Mouse (Mus musculus): ENCODE results near the gene Sat2. TPM values are rescaled to one million over a fixed set of nuclear protein-coding genes. Genes with fewer than 3 reads are reported as not detected.
A peak's percentile ranks its signal among the peaks of the same experiment; 100 is the strongest.

The Sat2 gene
- polyA plus RNA-seq, 1 experiment from 2014 or later: 11.5 TPM

- no peak for ATAC-seq
- Histone ChIP-seq H3K9ac (no peak overlapping the region), H3K27me3 (replicated peaks) (no peaks in the 10 kb centered on the region), H3K27ac (no peak overlapping the region), H3K4me3 (no peak overlapping the region), H3K9me3 (replicated peaks) (no peaks in the 10 kb centered on the region), H3K4me1 (peaks cover 45% of the 10 kb centered on the region), H3K4me2 (no peak overlapping the region), H3K36me3 (peaks cover 91% of the 10 kb centered on the region)
- 73% methylated on average over 5 of the region's 5 CpGs for WGBS (ENCODE audit: insufficient replicate concordance)
Observed at GRCm38 (mm10) chr11:69653399-69653798, 31.6 kb downstream of the Sat2 start.

- no peak overlapping the region for H3K9ac ChIP-seq
- 43% methylated on average over 9 of the region's 9 CpGs for WGBS (ENCODE audit: insufficient replicate concordance)
- H3K36me3 ChIP-seq: peaks cover 89% of the 10 kb centered on the region
- H3K4me2 ChIP-seq: no peak overlapping the region
- peaks cover 45% of the 10 kb centered on the region for H3K4me1 ChIP-seq
- no peak for ATAC-seq
- no peaks in the 10 kb centered on the region for H3K9me3 ChIP-seq (replicated peaks)
- no peak overlapping the region for H3K4me3 ChIP-seq
- peak overlapping the region; percentile 22; the same call in 1 of the 2 replicates for H3K27ac ChIP-seq
- H3K27me3 ChIP-seq (replicated peaks): no peaks in the 10 kb centered on the region
Observed at GRCm38 (mm10) chr11:69654760-69655159, 32.9 kb downstream of the Sat2 start.

- Histone ChIP-seq H3K27ac (peak within 1 kb of the TSS; percentile 34), H3K36me3 (peaks cover 88% of the 10 kb centered on the region), H3K4me2 (no peak within 1 kb of the TSS), H3K9ac (peak within 1 kb of the TSS; percentile 13; the same call in 1 of the 2 replicates), H3K4me1 (peaks cover 47% of the 10 kb centered on the region), H3K9me3 (replicated peaks) (no peaks in the 10 kb centered on the region), H3K27me3 (replicated peaks) (no peaks in the 10 kb centered on the region), H3K4me3 (no peak within 1 kb of the TSS)
- 42% methylated on average over 34 of the region's 34 CpGs for WGBS (ENCODE audit: insufficient replicate concordance)
- peak; percentile 63; the same call in 1 of the 2 replicates for ATAC-seq
Observed at GRCm38 (mm10) chr11:69655264-69656064, 33.6 kb downstream of the Sat2 start, which contains the start of gene Sox15. Sox15 (plus strand) TSS chr11:69655314.

GRCm38 (mm10) chr11:69656065-69656455 is 34.2 kb downstream of the Sat2 start:
- Histone ChIP-seq H3K4me1 (peaks cover 53% of the 10 kb centered on the region), H3K4me3 (no peak overlapping the region), H3K9me3 (replicated peaks) (no peaks in the 10 kb centered on the region), H3K36me3 (peaks cover 83% of the 10 kb centered on the region), H3K27ac (0 out of 2 replicates have a peak overlapping the region, but pooled peaks have one; percentile 34), H3K4me2 (peak overlapping the region; percentile 30; the same call in 1 of the 2 replicates), H3K27me3 (replicated peaks) (no peaks in the 10 kb centered on the region), H3K9ac (peak overlapping the region; percentile 40; the same call in 1 of the 2 replicates)
- no peak for ATAC-seq
- 83% methylated on average over 5 of the region's 5 CpGs for WGBS (ENCODE audit: insufficient replicate concordance)

- ATAC-seq: peak; percentile 56; the same call in 1 of the 2 replicates
- 58% methylated on average over 10 of the region's 10 CpGs for WGBS (ENCODE audit: insufficient replicate concordance)
Observed at GRCm38 (mm10) chr11:69656617-69657461, 35.0 kb downstream of the Sat2 start.

GRCm38 (mm10) chr11:69657462-69657881 is 35.6 kb downstream of the Sat2 start:
- Histone ChIP-seq H3K4me1 (peaks cover 61% of the 10 kb centered on the region), H3K27me3 (replicated peaks) (no peaks in the 10 kb centered on the region), H3K4me3 (no peak overlapping the region), H3K36me3 (peaks cover 68% of the 10 kb centered on the region), H3K9ac (no peak overlapping the region; the same call in 1 of the 2 replicates), H3K27ac (peak overlapping the region; percentile 26; the same call in 1 of the 2 replicates), H3K9me3 (replicated peaks) (no peaks in the 10 kb centered on the region), H3K4me2 (no peak overlapping the region)
- no peak for ATAC-seq
- 80% methylated on average over 15 of the region's 15 CpGs for WGBS (ENCODE audit: insufficient replicate concordance)

More at GRCm38 (mm10) chr11:69656617-69657461, 35.0 kb downstream of the Sat2 start:
- H3K27ac ChIP-seq: peak overlapping the region; percentile 34
- no peaks in the 10 kb centered on the region for H3K9me3 ChIP-seq (replicated peaks)
- peaks cover 75% of the 10 kb centered on the region for H3K36me3 ChIP-seq
- no peak overlapping the region for H3K4me3 ChIP-seq
- peak overlapping the region; percentile 30 for H3K4me2 ChIP-seq
- H3K4me1 ChIP-seq: peaks cover 60% of the 10 kb centered on the region
- H3K9ac ChIP-seq: peak overlapping the region; percentile 40
- no peaks in the 10 kb centered on the region for H3K27me3 ChIP-seq (replicated peaks)

GRCm38 (mm10) chr11:69661221-69661881 is 39.5 kb downstream of the Sat2 start:
- Histone ChIP-seq H3K36me3 (peaks cover 68% of the 10 kb centered on the region), H3K4me2 (peak overlapping the region; percentile 75), H3K27ac (peak overlapping the region; percentile 93), H3K4me3 (peak overlapping the region; percentile 68), H3K27me3 (replicated peaks) (no peaks in the 10 kb centered on the region), H3K4me1 (peaks cover 56% of the 10 kb centered on the region), H3K9ac (peak overlapping the region; percentile 70), H3K9me3 (replicated peaks) (no peaks in the 10 kb centered on the region)
- ATAC-seq: no peak
- 61% methylated on average over 3 of the region's 3 CpGs for WGBS (ENCODE audit: insufficient replicate concordance)

- H3K27me3 ChIP-seq (replicated peaks): no peaks in the 10 kb centered on the region
- H3K4me3 ChIP-seq: peak within 1 kb of the TSS; percentile 68
- under 1% methylated on average over 48 of the region's 48 CpGs for WGBS (ENCODE audit: insufficient replicate concordance)
- no peaks in the 10 kb centered on the region for H3K9me3 ChIP-seq (replicated peaks)
- ATAC-seq: peak; percentile 93
- peak within 1 kb of the TSS; percentile 70 for H3K9ac ChIP-seq
- H3K4me2 ChIP-seq: peak within 1 kb of the TSS; percentile 75
- H3K4me1 ChIP-seq: peaks cover 49% of the 10 kb centered on the region
- peaks cover 66% of the 10 kb centered on the region for H3K36me3 ChIP-seq
- H3K27ac ChIP-seq: peak within 1 kb of the TSS; percentile 93
Observed at GRCm38 (mm10) chr11:69662213-69662966, 40.6 kb downstream of the Sat2 start, which contains the start of gene Mpdu1. Mpdu1 (minus strand) TSS chr11:69662642.

- Histone ChIP-seq H3K4me2 (peak overlapping the region; percentile 75), H3K36me3 (peaks cover 66% of the 10 kb centered on the region), H3K9ac (peak overlapping the region; percentile 70), H3K27me3 (replicated peaks) (no peaks in the 10 kb centered on the region), H3K4me3 (peak overlapping the region; percentile 68), H3K9me3 (replicated peaks) (no peaks in the 10 kb centered on the region), H3K4me1 (peaks cover 50% of the 10 kb centered on the region), H3K27ac (peak overlapping the region; percentile 93)
- WGBS (ENCODE audit: insufficient replicate concordance): 58% methylated on average over 13 of the region's 13 CpGs
- ATAC-seq: no peak
Observed at GRCm38 (mm10) chr11:69662967-69663671, 41.3 kb downstream of the Sat2 start.

- H3K4me3 ChIP-seq: peak overlapping the region; percentile 68; the same call in 1 of the 2 replicates
- H3K4me1 ChIP-seq: peaks cover 55% of the 10 kb centered on the region
- no peaks in the 10 kb centered on the region for H3K9me3 ChIP-seq (replicated peaks)
- no peaks in the 10 kb centered on the region for H3K27me3 ChIP-seq (replicated peaks)
- peaks cover 66% of the 10 kb centered on the region for H3K36me3 ChIP-seq
- H3K27ac ChIP-seq: peak overlapping the region; percentile 93
- WGBS (ENCODE audit: insufficient replicate concordance): 74% methylated on average over 6 of the region's 6 CpGs
- H3K4me2 ChIP-seq: peak overlapping the region; percentile 75
- ATAC-seq: no peak
- peak overlapping the region; percentile 70; the same call in 1 of the 2 replicates for H3K9ac ChIP-seq
Observed at GRCm38 (mm10) chr11:69663795-69664194, 42.0 kb downstream of the Sat2 start.

All from liver, embryonic 12.5 days (tissue).